ENCODE assay signal across 18 mouse cellular contexts in genomic region chr12:77047273-77047672, GRCm38 (mm10).
"Had no signal": no experiment of that assay in that cellular context is flagged by ENCODE, and none has a peak within 500 bp of the region (broad histone marks: within the 10 kb centered on the region; RNA-seq: fewer than 3 reads in every experiment).

No protein-coding gene starts in this region.

- ATAC-seq: midbrain, embryonic 13.5 days; midbrain, embryonic 16.5 days had no signal

- H3K27me3 ChIP-seq: midbrain, embryonic 13.5 days; neural tube, embryonic 13.5 days; neural tube, embryonic 15.5 days had no signal

- H3K9me3 ChIP-seq: midbrain, embryonic 10.5 days; midbrain, embryonic 13.5 days; neural tube, embryonic 13.5 days; neural tube, embryonic 15.5 days had no signal

- DNase-seq: lung, adult 18-20 months; lung, embryonic 14.5 days; lung, postnatal 10 days; lung, postnatal 4 days; retina, postnatal 1 day; right cerebral cortex, adult 18-20 months; right cerebral cortex, postnatal 25 days; right cerebral cortex, postnatal 4 days; spleen, adult 18-20 months; thymus, adult 18-20 months; thymus, postnatal 14 days; thymus, postnatal 36 days had no signal

- H3K9ac ChIP-seq: lung, embryonic 14.5 days; midbrain, embryonic 13.5 days; neural tube, embryonic 13.5 days; neural tube, embryonic 15.5 days had no signal

- H3K36me3 ChIP-seq: midbrain, embryonic 10.5 days; midbrain, embryonic 13.5 days; neural tube, embryonic 13.5 days; neural tube, embryonic 15.5 days had no signal

- H3K27ac ChIP-seq: midbrain, embryonic 10.5 days; midbrain, embryonic 13.5 days; neural tube, embryonic 13.5 days; neural tube, embryonic 15.5 days had no signal

- H3K4me3 ChIP-seq: midbrain, embryonic 10.5 days; midbrain, embryonic 13.5 days; myocyte; neural tube, embryonic 13.5 days; neural tube, embryonic 15.5 days had no signal

- H3K4me1 ChIP-seq: midbrain, embryonic 13.5 days had no signal

- H3K4me2 ChIP-seq: lung, embryonic 14.5 days; midbrain, embryonic 13.5 days; neural tube, embryonic 13.5 days; neural tube, embryonic 15.5 days had no signal
